Mouse (Mus musculus): ENCODE measurements around the gene Polr3gl.

DNA sequence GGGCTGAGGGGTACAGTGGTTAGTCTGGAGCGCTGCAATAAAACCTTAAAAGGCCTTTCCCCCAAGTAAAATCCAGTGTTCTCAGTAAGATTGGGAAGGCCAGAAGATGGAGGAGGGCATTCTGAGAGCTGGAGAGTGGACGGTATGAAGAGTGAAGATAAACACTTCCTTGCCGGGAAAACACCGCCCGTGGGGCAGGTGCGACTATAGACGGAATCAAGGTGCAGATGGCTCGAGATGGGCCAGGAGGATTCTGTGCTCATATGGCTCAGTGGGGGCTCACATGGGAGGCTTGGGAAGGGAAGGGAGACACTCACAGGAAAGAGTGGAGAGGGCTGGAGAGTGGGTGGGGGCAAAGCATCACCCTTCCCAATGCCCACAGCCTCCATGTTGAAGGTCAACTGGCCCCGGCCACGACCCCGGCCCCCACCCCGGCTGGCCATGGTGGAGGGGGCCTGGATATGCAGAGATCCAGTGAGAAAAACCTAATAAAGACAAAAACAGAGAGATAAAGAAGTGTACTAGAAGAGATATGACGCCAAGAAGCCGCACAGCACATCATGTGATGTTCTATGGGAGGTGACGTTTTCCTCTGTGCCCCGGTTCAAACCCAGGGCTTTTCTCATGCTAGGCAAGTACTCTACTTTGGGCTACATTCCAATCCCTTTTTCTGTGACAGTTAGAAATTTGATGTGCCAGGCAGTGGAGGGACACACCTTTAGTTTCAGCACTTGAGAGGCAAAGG lies 12.0 kb downstream of the Polr3gl start:
- TF ChIP-seq CTCF (IDR thresholded peaks at IDR 0.05; ENCODE audit: borderline replicate concordance, insufficient read depth, low read length) (no peak), POLR2A (IDR thresholded peaks at IDR 0.05; ENCODE audit: low read depth, low read length) (no peak)

Data from embryonic fibroblast, embryonic 13.5 days (primary cell).